Mouse (Mus musculus) embryonic fibroblast, embryonic 13.5 days (primary cell): Measurements from ENCODE around the gene Fam178b.
A peak's percentile ranks its signal among the peaks of the same experiment; 100 is the strongest.

Experiments used
- CTCF ChIP-seq: IDR thresholded peaks from 2 replicates; pipeline ENCODE4 v1.5.1; 2011; ENCODE audit warnings: mild to moderate bottlenecking, control low read depth, low read length, moderate library complexity, borderline replicate concordance; ENCODE audit not compliant: insufficient read depth
- POLR2A ChIP-seq: IDR thresholded peaks from 2 replicates; pipeline ENCODE4 v1.6.1; 2011; ENCODE audit warnings: low read depth, mild to moderate bottlenecking, control low read depth, low read length, moderate library complexity

GRCm38 (mm10) chr1:36550075-36550863, 132.7 kb downstream of the Fam178b start:
- TF ChIP-seq CTCF (0 out of 2 replicates have a peak, but pooled peaks have one; percentile 1), POLR2A (no peak)
